ENCODE assay signal across 15 mouse cellular contexts in the genomic region with DNA sequence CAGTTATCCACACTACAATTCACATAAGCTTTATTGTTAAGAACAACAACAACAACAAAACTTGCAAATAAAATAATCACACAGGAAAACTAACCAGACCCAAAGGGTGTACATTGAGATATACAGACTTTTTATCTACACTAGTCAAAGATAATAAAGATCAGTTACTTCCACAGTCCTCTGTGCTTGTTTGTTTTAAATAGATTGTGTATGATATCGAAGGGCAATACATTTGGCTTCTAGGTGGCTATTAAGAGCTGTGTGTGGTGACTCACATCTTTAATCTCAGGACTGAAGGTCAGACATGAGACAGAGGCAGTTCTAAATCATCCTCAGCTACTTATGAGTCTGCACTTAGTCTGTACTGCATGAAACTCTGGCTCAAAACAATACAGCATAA. TPM values are rescaled to one million over a fixed set of nuclear protein-coding genes. Genes with fewer than 3 reads are reported as not detected.
DNase-seq lines count a peak whose midpoint lies in the region; ATAC-seq lines count a peak whose summit lies in the region.
"Had no signal": no experiment of that assay in that cellular context is flagged by ENCODE, and none has a peak within 500 bp of the region (broad histone marks: within the 10 kb centered on the region; RNA-seq: fewer than 3 reads in every experiment).

No protein-coding gene starts in this region.

- peak; percentile 22 for ATAC-seq in liver, embryonic 13.5 days (ENCODE audit: low read depth)
- ATAC-seq: forebrain, embryonic 14.5 days had no signal

- H3K4me3 ChIP-seq in erythroblast, embryonic 14.5 days (replicated peaks) = peak overlapping the region; percentile 56
- H3K4me3 ChIP-seq in liver, embryonic 13.5 days (replicated peaks) = peak overlapping the region; percentile 30
- H3K4me3 ChIP-seq: gastrocnemius, adult 2 months; heart, embryonic 12.5 days; hindbrain, embryonic 10.5 days had no signal

- H3K36me3 ChIP-seq in erythroblast, embryonic 14.5 days (ENCODE audit: control insufficient read depth) = no peaks in the 10 kb centered on the region
- no peaks in the 10 kb centered on the region for H3K36me3 ChIP-seq in liver, embryonic 13.5 days
- H3K36me3 ChIP-seq: heart, embryonic 12.5 days; hindbrain, embryonic 10.5 days had no signal

- peak overlapping the region; percentile 97 for H3K27ac ChIP-seq in liver, embryonic 13.5 days
- H3K27ac ChIP-seq: gastrocnemius, adult 2 months; hindbrain, embryonic 10.5 days had no signal

- WGBS in liver, embryonic 13.5 days (ENCODE audit: insufficient replicate concordance) = 10% methylated on average over 1 of the region's 1 CpGs

- H3K4me2 ChIP-seq in liver, embryonic 13.5 days = peak overlapping the region; percentile 69

- peak; percentile 42 for DNase-seq in adrenal gland, adult 2 months
- no peak for DNase-seq in adrenal gland, postnatal 14 days
- DNase-seq in 3T3-L1 (ENCODE audit: low read depth, low spot score) = peak; percentile 25
- DNase-seq in liver, embryonic 13.5 days = peak; percentile 22
- DNase-seq in spleen, adult 18-20 months = no peak
- no peak for DNase-seq in cerebellum, postnatal 36 days
- no peak for DNase-seq in frontal cortex, postnatal 10 days (ENCODE audit: low spot score in 2 of 2)
- DNase-seq: cerebellum, adult 2 months; gastrocnemius, adult 2 months; kidney, adult 2 months; thymus, postnatal 25 days had no signal

- peak overlapping the region; percentile 67 for H3K9ac ChIP-seq in liver, embryonic 13.5 days
- H3K9ac ChIP-seq: heart, embryonic 12.5 days had no signal

- H3K27me3 ChIP-seq in erythroblast, embryonic 14.5 days (ENCODE audit: control insufficient read depth) = no peaks in the 10 kb centered on the region
- no peaks in the 10 kb centered on the region for H3K27me3 ChIP-seq in liver, embryonic 13.5 days

- no peaks in the 10 kb centered on the region for H3K9me3 ChIP-seq in erythroblast, embryonic 14.5 days (ENCODE audit: control insufficient read depth, low read length)
- no peaks in the 10 kb centered on the region for H3K9me3 ChIP-seq in liver, embryonic 13.5 days (replicated peaks)
- H3K9me3 ChIP-seq: heart, embryonic 12.5 days; hindbrain, embryonic 10.5 days had no signal

- H3K4me1 ChIP-seq in erythroblast, embryonic 14.5 days (ENCODE audit: control insufficient read depth) = peaks cover 93% of the 10 kb centered on the region
- H3K4me1 ChIP-seq in liver, embryonic 13.5 days (replicated peaks) = peaks cover 91% of the 10 kb centered on the region

RNA-seq across cellular contexts. Expression of a gene that starts 6.5 kb away (rescaled TPM):
- total RNA-seq in adrenal gland, adult 2 months (2021) = 100 to 1,000 TPM; 143 to 188 TPM
- 1.5 and 1.6 TPM in 2 replicates for polyA plus RNA-seq in adrenal gland, adult 2 months (2012; rRNA removed)
- 184 and 206 TPM in 2 replicates for total RNA-seq in adrenal gland, postnatal 14 days (2021)
- polyA plus RNA-seq in erythroblast, embryonic 14.5 days (2012) = 2.1 and 3.8 TPM in 2 replicates
- polyA plus RNA-seq in liver, embryonic 13.5 days (2015; fragmentation: Nextera tagmentation; extraction: Ambion mirVana) = 119 and 149 TPM in 2 replicates

Comparison
In these comparisons a context has a peak if more than half of its experiments do, and no peak if none do; other contexts are left out.
1. DNase-seq: peak in adrenal gland, adult 2 months (single experiment), 3T3-L1 (single experiment) and liver, embryonic 13.5 days (single experiment); none in adrenal gland, postnatal 14 days (single experiment), spleen, adult 18-20 months (0 of 2), cerebellum, postnatal 36 days (0 of 2) and frontal cortex, postnatal 10 days (0 of 2).
2. RNA of a gene that starts 6.5 kb away (polyA plus RNA-seq): 119 to 149 TPM in liver, embryonic 13.5 days; 2.1 to 3.8 TPM in erythroblast, embryonic 14.5 days and 1.5 to 1.6 TPM in adrenal gland, adult 2 months; every median in the first group is over 10 times any median in the second.